Mouse (Mus musculus): Measurements from ENCODE around the gene Snx32.

DNA sequence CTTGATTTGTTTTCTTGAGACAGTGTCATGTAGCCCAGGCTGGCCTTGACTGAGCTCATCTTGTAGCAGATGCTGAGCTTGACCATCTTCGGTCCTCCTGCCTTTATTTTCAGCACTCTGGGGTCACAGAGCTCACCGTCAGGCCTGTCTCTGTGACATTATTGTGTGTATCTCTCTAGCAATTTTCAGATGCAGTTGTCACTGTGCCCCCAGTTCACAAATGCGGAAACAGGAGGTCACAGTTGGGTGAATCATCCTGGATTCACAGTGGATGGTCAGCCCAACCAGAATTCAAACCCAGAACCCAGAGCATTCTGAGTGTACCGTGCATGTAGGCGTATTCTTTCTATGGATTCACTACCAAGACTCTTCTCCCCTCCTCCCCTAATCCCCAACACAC, 64.6 kb downstream of the Snx32 start:
- TF ChIP-seq CTCF (IDR thresholded peaks at IDR 0.05; ENCODE audit: extremely low read depth, insufficient read depth, insufficient read length, insufficient replicate concordance) (no peak), POLR2A (IDR thresholded peaks at IDR 0.05; ENCODE audit: low read depth, low read length) (no peak)

Data from spleen, adult 2 months (tissue).